Mouse (Mus musculus): ENCODE results near the gene Il13ra1. TPM values are rescaled to one million over a fixed set of nuclear protein-coding genes. Genes with fewer than 3 reads are reported as not detected.

The Il13ra1 gene
- total and polyA plus RNA-seq, 3 experiments, result not detected

- no peak overlapping the region for H3K9ac ChIP-seq (ENCODE audit: control insufficient read depth, low read depth, low read length, poor library complexity, severe bottlenecking)
- no peaks in the 10 kb centered on the region for H3K9me3 ChIP-seq (replicated peaks; ENCODE audit: insufficient read depth, low read length)
- no peaks in the 10 kb centered on the region for H3K36me3 ChIP-seq (ENCODE audit: control insufficient read depth in 1 of 2, insufficient read depth in 2 of 2, low read length in 2 of 2)
- H3K79me2 ChIP-seq (ENCODE audit: control insufficient read depth, insufficient read depth, low read length, poor library complexity), result no peaks in the 10 kb centered on the region
- H3K4me1 ChIP-seq (ENCODE audit: control insufficient read depth in 1 of 2, insufficient read depth in 2 of 2, low read length in 2 of 2), result no peaks in the 10 kb centered on the region
- TF ChIP-seq EP300 (IDR thresholded peaks at IDR 0.05; ENCODE audit: low read depth in 1 of 2, low read length in 2 of 2) (no peak), POLR2A (IDR thresholded peaks at IDR 0.05; ENCODE audit: control insufficient read depth in 1 of 2, insufficient read depth in 1 of 2, low read depth in 1 of 2, low read length in 2 of 2, poor library complexity in 1 of 2) (no peak), NELFE (IDR thresholded peaks at IDR 0.05; ENCODE audit: low read depth, low read length) (no peak)
- no peaks in the 10 kb centered on the region for H3K27me3 ChIP-seq (ENCODE audit: control insufficient read depth in 1 of 2, insufficient read depth in 2 of 2, low read length in 2 of 2)
- no peak overlapping the region for H3K4me3 ChIP-seq (ENCODE audit: control insufficient read depth in 1 of 2, insufficient read depth in 1 of 2, low read depth in 2 of 2, low read length in 2 of 2)
- DNase-seq (ENCODE audit: low read depth, low spot score), result no peak
- no peak overlapping the region for H3K27ac ChIP-seq (ENCODE audit: control insufficient read depth, low read depth, low read length)
These were observed 74.1 kb downstream of the Il13ra1 start for GRCm38 (mm10) chrX:36186036-36186435.

- Histone ChIP-seq H3K4me1 (ENCODE audit: control insufficient read depth in 1 of 2, insufficient read depth in 2 of 2, low read length in 2 of 2) (no peaks in the 10 kb centered on the region), H3K9ac (ENCODE audit: control insufficient read depth, low read depth, low read length, poor library complexity, severe bottlenecking) (no peak overlapping the region), H3K9me3 (replicated peaks; ENCODE audit: insufficient read depth, low read length) (no peaks in the 10 kb centered on the region), H3K36me3 (ENCODE audit: control insufficient read depth in 1 of 2, insufficient read depth in 2 of 2, low read length in 2 of 2) (no peaks in the 10 kb centered on the region), H3K27ac (ENCODE audit: control insufficient read depth, low read depth, low read length) (no peak overlapping the region), H3K4me3 (ENCODE audit: control insufficient read depth in 1 of 2, insufficient read depth in 1 of 2, low read depth in 2 of 2, low read length in 2 of 2) (no peak overlapping the region), H3K79me2 (ENCODE audit: control insufficient read depth, insufficient read depth, low read length, poor library complexity) (no peaks in the 10 kb centered on the region), H3K27me3 (ENCODE audit: control insufficient read depth in 1 of 2, insufficient read depth in 2 of 2, low read length in 2 of 2) (no peaks in the 10 kb centered on the region)
- DNase-seq (ENCODE audit: low read depth, low spot score), result no peak
- no peak for TF ChIP-seq GABPA (IDR thresholded peaks at IDR 0.05; ENCODE audit: low read depth, low read length)
- no peak for TF ChIP-seq RAD21 (IDR thresholded peaks at IDR 0.05; ENCODE audit: low read depth, low read length)
These were observed 74.5 kb downstream of the Il13ra1 start for GRCm38 (mm10) chrX:36186443-36186842.

- no peaks in the 10 kb centered on the region for H3K27me3 ChIP-seq (ENCODE audit: control insufficient read depth in 1 of 2, insufficient read depth in 2 of 2, low read length in 2 of 2)
- H3K4me1 ChIP-seq (ENCODE audit: control insufficient read depth in 1 of 2, insufficient read depth in 2 of 2, low read length in 2 of 2), result no peaks in the 10 kb centered on the region
- no peaks in the 10 kb centered on the region for H3K36me3 ChIP-seq (ENCODE audit: control insufficient read depth in 1 of 2, insufficient read depth in 2 of 2, low read length in 2 of 2)
- no peaks in the 10 kb centered on the region for H3K9me3 ChIP-seq (replicated peaks; ENCODE audit: insufficient read depth, low read length)
- H3K9ac ChIP-seq (ENCODE audit: control insufficient read depth, low read depth, low read length, poor library complexity, severe bottlenecking), result no peak overlapping the region
- DNase-seq (ENCODE audit: low read depth, low spot score), result peak; percentile 34
- H3K27ac ChIP-seq (ENCODE audit: control insufficient read depth, low read depth, low read length), result no peak overlapping the region
- TF ChIP-seq TAL1 (IDR thresholded peaks at IDR 0.05; ENCODE audit: low read length), result 0 out of 2 replicates have a peak, but pooled peaks have one; percentile 43
- TF ChIP-seq EP300 (IDR thresholded peaks at IDR 0.05; ENCODE audit: low read depth in 1 of 2, low read length in 2 of 2), result peak; percentile 24 to 43; a peak in 1 of 4 replicates
- TF ChIP-seq SIN3A (IDR thresholded peaks at IDR 0.05; ENCODE audit: low read length), result no peak
- TF ChIP-seq TCF12 (IDR thresholded peaks at IDR 0.05; ENCODE audit: low read depth, low read length), result peak; percentile 57
- peak; percentile 26; the same call in 1 of the 2 replicates for TF ChIP-seq GATA1 (IDR thresholded peaks at IDR 0.05; ENCODE audit: low read depth, low read length)
- TF ChIP-seq MYC (IDR thresholded peaks at IDR 0.05; ENCODE audit: low read depth, low read length), result no peak
- H3K4me3 ChIP-seq (ENCODE audit: control insufficient read depth in 1 of 2, insufficient read depth in 1 of 2, low read depth in 2 of 2, low read length in 2 of 2), result no peak overlapping the region
- H3K79me2 ChIP-seq (ENCODE audit: control insufficient read depth, insufficient read depth, low read length, poor library complexity), result no peaks in the 10 kb centered on the region
These were observed 82.0 kb downstream of the Il13ra1 start for GRCm38 (mm10) chrX:36193951-36194350.

All from MEL (cell line).